Mouse (Mus musculus): ENCODE data around the gene Nectin4. TPM values are rescaled to one million over a fixed set of nuclear protein-coding genes. Genes with fewer than 3 reads are reported as not detected.
A peak's percentile ranks its signal among the peaks of the same experiment; 100 is the strongest.

The Nectin4 gene
- polyA plus RNA-seq, 1 experiment from 2014 or later: 3.9 TPM

DNA sequence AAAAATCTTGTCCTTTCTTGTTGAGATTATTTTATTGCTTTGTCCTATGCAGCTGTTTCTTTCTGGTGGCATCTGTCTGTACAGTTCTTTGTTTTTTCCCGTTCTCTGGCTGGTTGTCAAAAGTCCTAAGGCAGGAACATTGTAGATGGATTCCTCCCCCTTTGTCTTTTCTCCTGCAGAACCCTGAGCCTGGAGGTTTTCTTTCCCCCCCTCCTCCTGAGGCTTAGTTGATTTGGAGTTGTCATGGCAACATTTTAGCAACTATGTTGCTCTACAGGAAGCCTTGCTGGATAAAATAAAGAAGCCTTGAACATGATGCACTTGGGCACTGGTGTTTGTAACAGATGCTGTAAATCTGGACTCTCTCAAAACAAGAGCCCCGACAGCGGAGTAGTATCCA, 42.5 kb downstream of the Nectin4 start:
- ATAC-seq: peak; percentile 6; the same call in 1 of the 2 replicates
- H3K4me3 ChIP-seq (ENCODE audit: low read depth, low read length): peak overlapping the region; percentile 91
- peak overlapping the region; percentile 97 for H3K9ac ChIP-seq (ENCODE audit: low read depth, low read length)
- no peaks in the 10 kb centered on the region for H3K9me3 ChIP-seq (replicated peaks; ENCODE audit: control insufficient read depth, low read length, poor library complexity, severe bottlenecking)
- peaks cover 21% of the 10 kb centered on the region for H3K4me1 ChIP-seq (ENCODE audit: control insufficient read depth, insufficient read depth, low read length)
- H3K27me3 ChIP-seq (ENCODE audit: control insufficient read depth, insufficient read depth, low read depth, low read length): peaks cover 14% of the 10 kb centered on the region
- peak overlapping the region; percentile 96 for H3K27ac ChIP-seq (ENCODE audit: low read length)
- peaks cover 16% of the 10 kb centered on the region for H3K36me3 ChIP-seq (ENCODE audit: control insufficient read depth, insufficient read depth, low read length)
- 24% methylated on average over 3 of the region's 3 CpGs for WGBS
- peak overlapping the region; percentile 69 for H3K4me2 ChIP-seq (ENCODE audit: low read length)

DNA sequence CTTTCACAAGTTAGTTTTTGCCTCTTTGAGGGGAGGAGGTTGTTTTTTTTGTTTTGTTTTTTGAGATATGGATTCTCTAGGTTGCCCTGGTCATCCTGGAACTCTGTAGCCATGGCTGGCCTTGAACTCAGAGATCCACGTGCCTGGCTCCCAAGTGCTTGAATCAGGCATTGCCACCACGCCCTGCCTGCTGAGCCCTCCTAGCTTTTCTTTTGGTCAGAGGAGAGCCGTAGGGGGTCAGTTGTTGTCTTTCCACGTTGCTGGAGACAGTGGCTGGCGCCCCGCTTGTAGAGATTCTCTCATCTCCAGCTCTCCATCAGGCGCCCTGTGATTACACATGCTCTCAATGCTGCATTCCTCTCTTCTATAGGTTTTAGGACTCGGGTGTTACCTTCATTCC, 43.7 kb downstream of the Nectin4 start:
- no peak overlapping the region for H3K4me3 ChIP-seq (ENCODE audit: low read depth, low read length)
- WGBS: 79% methylated on average over 8 of the region's 8 CpGs
- peak overlapping the region; percentile 69 for H3K4me2 ChIP-seq (ENCODE audit: low read length)

DNA sequence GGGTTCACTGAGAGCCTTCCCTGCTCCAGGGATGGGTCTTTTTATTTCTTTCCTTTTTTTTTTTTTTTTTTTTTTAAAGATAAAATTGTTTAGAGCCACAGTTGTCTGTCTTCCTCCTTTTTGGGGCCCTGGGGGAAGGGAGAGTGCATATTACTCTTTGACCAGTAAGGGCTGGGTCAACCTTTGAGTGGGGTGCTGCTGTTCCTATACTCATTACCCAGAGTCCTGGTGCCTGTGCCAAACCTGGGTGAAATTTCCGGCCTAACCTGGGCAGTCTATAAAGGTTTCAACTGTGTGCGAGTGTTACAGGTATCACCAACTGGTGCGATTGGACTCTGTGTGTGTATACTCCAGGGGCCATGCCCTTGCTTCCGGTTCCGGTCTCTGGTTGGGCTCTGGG, 48.8 kb downstream of the Nectin4 start, which contains the start of gene Tstd1:
Tstd1 (plus strand) TSS at position 213 of the 400 bp plus-strand sequence.
- Histone ChIP-seq H3K27ac (ENCODE audit: low read length) (0 out of 2 replicates have a peak within 1 kb of the TSS, but pooled peaks have one; percentile 38), H3K36me3 (ENCODE audit: control insufficient read depth, insufficient read depth, low read length) (peaks cover 32% of the 10 kb centered on the region)

More for the DNA sequence above, 43.7 kb downstream of the Nectin4 start:
- Histone ChIP-seq H3K9me3 (replicated peaks; ENCODE audit: control insufficient read depth, low read length, poor library complexity, severe bottlenecking) (no peaks in the 10 kb centered on the region), H3K4me1 (ENCODE audit: control insufficient read depth, insufficient read depth, low read length) (peaks cover 21% of the 10 kb centered on the region), H3K27ac (ENCODE audit: low read length) (no peak overlapping the region), H3K36me3 (ENCODE audit: control insufficient read depth, insufficient read depth, low read length) (peaks cover 20% of the 10 kb centered on the region), H3K27me3 (ENCODE audit: control insufficient read depth, insufficient read depth, low read depth, low read length) (peaks cover 6% of the 10 kb centered on the region), H3K9ac (ENCODE audit: low read depth, low read length) (no peak overlapping the region)
- no peak for ATAC-seq

GRCm38 (mm10) chr1:171419291-171419882, 49.5 kb downstream of the Nectin4 start:
- Histone ChIP-seq H3K27ac (ENCODE audit: low read length) (0 out of 2 replicates have a peak overlapping the region, but pooled peaks have one; percentile 38), H3K4me1 (ENCODE audit: control insufficient read depth, insufficient read depth, low read length) (peaks cover 2% of the 10 kb centered on the region; the same call in 1 of the 2 replicates), H3K9me3 (replicated peaks; ENCODE audit: control insufficient read depth, low read length, poor library complexity, severe bottlenecking) (no peaks in the 10 kb centered on the region), H3K4me2 (ENCODE audit: low read length) (no peak overlapping the region), H3K4me3 (ENCODE audit: low read depth, low read length) (no peak overlapping the region), H3K9ac (ENCODE audit: low read depth, low read length) (no peak overlapping the region), H3K36me3 (ENCODE audit: control insufficient read depth, insufficient read depth, low read length) (peaks cover 32% of the 10 kb centered on the region), H3K27me3 (ENCODE audit: control insufficient read depth, insufficient read depth, low read depth, low read length) (no peaks in the 10 kb centered on the region)
- WGBS: 23% methylated on average over 12 of the region's 12 CpGs
- peak; percentile 61 for ATAC-seq

More for the DNA sequence above, 48.8 kb downstream of the Nectin4 start, which contains the start of gene Tstd1:
- H3K4me1 ChIP-seq (ENCODE audit: control insufficient read depth, insufficient read depth, low read length): peaks cover 10% of the 10 kb centered on the region
- no peak for ATAC-seq
- H3K27me3 ChIP-seq (ENCODE audit: control insufficient read depth, insufficient read depth, low read depth, low read length): no peaks in the 10 kb centered on the region
- WGBS: 95% methylated on average over 5 of the region's 5 CpGs
- H3K9me3 ChIP-seq (replicated peaks; ENCODE audit: control insufficient read depth, low read length, poor library complexity, severe bottlenecking): no peaks in the 10 kb centered on the region
- no peak within 1 kb of the TSS for H3K4me3 ChIP-seq (ENCODE audit: low read depth, low read length)
- H3K9ac ChIP-seq (ENCODE audit: low read depth, low read length): no peak within 1 kb of the TSS
- H3K4me2 ChIP-seq (ENCODE audit: low read length): no peak within 1 kb of the TSS

GRCm38 (mm10) chr1:171419905-171420304, 50.0 kb downstream of the Nectin4 start:
- peak; percentile 19 for ATAC-seq
- no peaks in the 10 kb centered on the region for H3K9me3 ChIP-seq (replicated peaks; ENCODE audit: control insufficient read depth, low read length, poor library complexity, severe bottlenecking)
- no peak overlapping the region for H3K9ac ChIP-seq (ENCODE audit: low read depth, low read length)
- H3K27me3 ChIP-seq (ENCODE audit: control insufficient read depth, insufficient read depth, low read depth, low read length): no peaks in the 10 kb centered on the region
- 48% methylated on average over 5 of the region's 5 CpGs for WGBS
- H3K27ac ChIP-seq (ENCODE audit: low read length): no peak overlapping the region
- H3K4me3 ChIP-seq (ENCODE audit: low read depth, low read length): no peak overlapping the region
- H3K4me1 ChIP-seq (ENCODE audit: control insufficient read depth, insufficient read depth, low read length): no peaks in the 10 kb centered on the region
- H3K4me2 ChIP-seq (ENCODE audit: low read length): no peak overlapping the region
- H3K36me3 ChIP-seq (ENCODE audit: control insufficient read depth, insufficient read depth, low read length): peaks cover 32% of the 10 kb centered on the region

GRCm38 (mm10) chr1:171422504-171423095, 52.7 kb downstream of the Nectin4 start:
- no peaks in the 10 kb centered on the region for H3K27me3 ChIP-seq (ENCODE audit: control insufficient read depth, insufficient read depth, low read depth, low read length)
- H3K4me1 ChIP-seq (ENCODE audit: control insufficient read depth, insufficient read depth, low read length): no peaks in the 10 kb centered on the region
- H3K36me3 ChIP-seq (ENCODE audit: control insufficient read depth, insufficient read depth, low read length): peaks cover 15% of the 10 kb centered on the region; the same call in 1 of the 2 replicates
- H3K4me2 ChIP-seq (ENCODE audit: low read length): no peak overlapping the region
- H3K27ac ChIP-seq (ENCODE audit: low read length): no peak overlapping the region
- H3K4me3 ChIP-seq (ENCODE audit: low read depth, low read length): no peak overlapping the region
- no peak overlapping the region for H3K9ac ChIP-seq (ENCODE audit: low read depth, low read length)
- ATAC-seq: no peak
- 86% methylated on average over 8 of the region's 8 CpGs for WGBS
- H3K9me3 ChIP-seq (replicated peaks; ENCODE audit: control insufficient read depth, low read length, poor library complexity, severe bottlenecking): no peaks in the 10 kb centered on the region

- no peak overlapping the region for H3K27ac ChIP-seq (ENCODE audit: low read length)
- no peak overlapping the region for H3K4me3 ChIP-seq (ENCODE audit: low read depth, low read length)
- H3K9ac ChIP-seq (ENCODE audit: low read depth, low read length): no peak overlapping the region
- no peak overlapping the region for H3K4me2 ChIP-seq (ENCODE audit: low read length)
- no peaks in the 10 kb centered on the region for H3K4me1 ChIP-seq (ENCODE audit: control insufficient read depth, insufficient read depth, low read length)
- 80% methylated on average over 5 of the region's 5 CpGs for WGBS
- no peaks in the 10 kb centered on the region for H3K9me3 ChIP-seq (replicated peaks; ENCODE audit: control insufficient read depth, low read length, poor library complexity, severe bottlenecking)
- H3K27me3 ChIP-seq (ENCODE audit: control insufficient read depth, insufficient read depth, low read depth, low read length): no peaks in the 10 kb centered on the region
- no peak for ATAC-seq
- 0 out of 2 replicates have a peak, but pooled peaks cover 5% of the 10 kb centered on the region for H3K36me3 ChIP-seq (ENCODE audit: control insufficient read depth, insufficient read depth, low read length)
These were observed 54.7 kb downstream of the Nectin4 start for GRCm38 (mm10) chr1:171424638-171425037.

GRCm38 (mm10) chr1:171425126-171425525, 55.2 kb downstream of the Nectin4 start:
- no peak overlapping the region for H3K9ac ChIP-seq (ENCODE audit: low read depth, low read length)
- no peak overlapping the region for H3K4me2 ChIP-seq (ENCODE audit: low read length)
- no peak for ATAC-seq
- H3K36me3 ChIP-seq (ENCODE audit: control insufficient read depth, insufficient read depth, low read length): 0 out of 2 replicates have a peak, but pooled peaks cover under 1% of the 10 kb centered on the region
- no peak overlapping the region for H3K27ac ChIP-seq (ENCODE audit: low read length)
- no peaks in the 10 kb centered on the region for H3K9me3 ChIP-seq (replicated peaks; ENCODE audit: control insufficient read depth, low read length, poor library complexity, severe bottlenecking)
- WGBS: 93% methylated on average over 4 of the region's 4 CpGs
- no peaks in the 10 kb centered on the region for H3K4me1 ChIP-seq (ENCODE audit: control insufficient read depth, insufficient read depth, low read length)
- no peaks in the 10 kb centered on the region for H3K27me3 ChIP-seq (ENCODE audit: control insufficient read depth, insufficient read depth, low read depth, low read length)
- no peak overlapping the region for H3K4me3 ChIP-seq (ENCODE audit: low read depth, low read length)

DNA sequence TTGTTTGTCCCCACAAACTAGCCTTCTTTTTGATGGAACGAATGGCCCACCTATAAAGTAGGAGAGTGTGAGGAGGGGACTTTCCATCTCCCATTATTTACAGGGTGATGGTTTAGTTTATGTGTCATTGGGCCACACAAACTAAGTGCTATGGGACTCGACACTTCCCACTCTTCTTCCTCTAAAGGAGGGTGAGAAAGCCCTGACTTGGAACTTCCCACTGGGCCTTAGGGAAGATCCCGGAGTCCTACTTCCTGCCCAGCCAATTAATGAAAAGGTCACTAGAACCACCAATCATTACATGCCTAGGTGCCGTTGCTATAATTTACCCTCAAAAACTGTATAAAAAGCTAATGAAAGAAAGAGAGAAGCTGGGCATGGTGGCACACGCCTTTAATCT, 62.3 kb downstream of the Nectin4 start:
- ATAC-seq: no peak
- Histone ChIP-seq H3K9me3 (replicated peaks; ENCODE audit: control insufficient read depth, low read length, poor library complexity, severe bottlenecking) (no peaks in the 10 kb centered on the region), H3K36me3 (ENCODE audit: control insufficient read depth, insufficient read depth, low read length) (no peaks in the 10 kb centered on the region), H3K4me2 (ENCODE audit: low read length) (no peak overlapping the region), H3K27ac (ENCODE audit: low read length) (no peak overlapping the region), H3K4me1 (ENCODE audit: control insufficient read depth, insufficient read depth, low read length) (0 out of 2 replicates have a peak, but pooled peaks cover under 1% of the 10 kb centered on the region), H3K4me3 (ENCODE audit: low read depth, low read length) (no peak overlapping the region), H3K27me3 (ENCODE audit: control insufficient read depth, insufficient read depth, low read depth, low read length) (peaks cover 9% of the 10 kb centered on the region), H3K9ac (ENCODE audit: low read depth, low read length) (no peak overlapping the region)
- 88% methylated on average over 5 of the region's 5 CpGs for WGBS

Measured in midbrain, embryonic 16.5 days (tissue).